Mouse (Mus musculus) bone marrow macrophage, adult 2 months (primary cell): ENCODE data around the gene Tchh.

Experiments used
- CTCF ChIP-seq: IDR thresholded peaks from 2 replicates; pipeline ENCODE4 v1.5.1; 2012; ENCODE audit warnings: low read depth, mild to moderate bottlenecking, low read length, moderate library complexity
- POLR2A ChIP-seq: IDR thresholded peaks from 2 replicates; pipeline ENCODE4 v1.6.1; 2012; ENCODE audit warnings: mild to moderate bottlenecking, low read depth, low read length, borderline replicate concordance

GRCm38 (mm10) chr3:93467130-93467529, 25.0 kb downstream of the Tchh start:
- TF ChIP-seq CTCF (no peak), POLR2A (no peak)
